Comparison of ENCODE assay signal across 8 mouse cellular contexts in the genomic region with DNA sequence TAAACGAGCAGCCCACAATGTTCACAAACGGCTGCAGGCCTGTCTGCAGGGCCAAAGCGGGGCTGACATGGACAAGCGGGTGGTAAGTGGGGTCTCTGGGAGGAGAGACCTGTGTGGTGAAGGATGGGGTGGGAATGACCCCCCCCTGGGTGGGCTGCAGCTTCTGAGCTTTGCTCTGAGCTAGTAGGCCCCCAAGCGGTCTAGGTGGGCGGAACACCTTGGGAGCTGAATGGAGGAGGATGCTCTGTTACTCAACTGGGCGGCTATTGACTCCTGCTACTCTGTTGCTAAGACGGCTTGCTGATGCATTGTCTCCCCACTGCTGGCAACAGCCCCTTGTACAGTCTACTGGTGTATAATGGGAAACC. TPM values are rescaled to one million over a fixed set of nuclear protein-coding genes. Genes with fewer than 3 reads are reported as not detected.
DNase-seq lines count a peak whose midpoint lies in the region; ATAC-seq and TF ChIP-seq lines count a peak whose summit lies in the region.

No protein-coding gene starts in this region.

- H3K9ac ChIP-seq in heart, embryonic 15.5 days, result peak overlapping the region; percentile 71; the same call in 1 of the 2 replicates
- no peak overlapping the region for H3K9ac ChIP-seq in intestine, embryonic 14.5 days (ENCODE audit: low read length)

- H3K36me3 ChIP-seq in heart, embryonic 15.5 days, result peaks cover 36% of the 10 kb centered on the region
- H3K36me3 ChIP-seq in spleen, adult 2 months (ENCODE audit: control insufficient read depth, insufficient read depth, low read length), result peaks cover 19% of the 10 kb centered on the region
- H3K36me3 ChIP-seq in intestine, embryonic 14.5 days (ENCODE audit: control insufficient read depth, insufficient read depth, low read length), result peaks cover 37% of the 10 kb centered on the region
- H3K36me3 ChIP-seq in small intestine, adult 2 months (ENCODE audit: control insufficient read depth, insufficient read depth, low read length), result peaks cover 10% of the 10 kb centered on the region; the same call in 1 of the 2 replicates

- H3K9me3 ChIP-seq in heart, embryonic 15.5 days (replicated peaks), result no peaks in the 10 kb centered on the region
- H3K9me3 ChIP-seq in intestine, embryonic 14.5 days (ENCODE audit: control insufficient read depth, low read length), result no peaks in the 10 kb centered on the region

- no peak for ATAC-seq in heart, embryonic 15.5 days (replicated peaks; ENCODE audit: insufficient number of reproducible peaks, insufficient read depth, low FRiP score, low read depth)
- no peak for ATAC-seq in intestine, embryonic 14.5 days (replicated peaks; ENCODE audit: low FRiP score, low TSS enrichment, low read depth)

- H3K27ac ChIP-seq in heart, embryonic 15.5 days, result peak overlapping the region; percentile 64; the same call in 1 of the 2 replicates
- H3K27ac ChIP-seq in spleen, adult 2 months (ENCODE audit: insufficient read depth, low read length), result 0 out of 2 replicates have a peak overlapping the region, but pooled peaks have one; percentile 85
- H3K27ac ChIP-seq in intestine, embryonic 14.5 days (ENCODE audit: low read depth), result peak overlapping the region; percentile 48; the same call in 1 of the 2 replicates
- no peak overlapping the region for H3K27ac ChIP-seq in small intestine, adult 2 months (ENCODE audit: insufficient read depth, low read depth, low read length)

- DNase-seq in heart, postnatal 10 days, result no peak
- DNase-seq in spleen, adult 2 months (ENCODE audit: low read depth in 1 of 2, low spot score in 2 of 2), result no peak
- DNase-seq in spleen, postnatal 4 days (ENCODE audit: low spot score in 2 of 2), result no peak
- peak; percentile 61 for DNase-seq in intestine, embryonic 14.5 days (ENCODE audit: low spot score)
- DNase-seq in adrenal gland, postnatal 25 days, result no peak
- DNase-seq in layer of hippocampus, adult 9-10 months (ENCODE audit: low spot score), result no peak

- peak overlapping the region; percentile 75 for H3K4me2 ChIP-seq in heart, embryonic 15.5 days
- peak overlapping the region; percentile 71 for H3K4me2 ChIP-seq in intestine, embryonic 14.5 days (ENCODE audit: low read length)

- 59% methylated on average over 8 of the region's 8 CpGs for WGBS in heart, embryonic 15.5 days
- WGBS in spleen, adult 2 months, result 75% methylated on average over 8 of the region's 8 CpGs
- 46% methylated on average over 8 of the region's 8 CpGs for WGBS in intestine, embryonic 14.5 days
- WGBS in small intestine, adult 2 months, result 74% methylated on average over 8 of the region's 8 CpGs

- H3K4me1 ChIP-seq in heart, embryonic 15.5 days (replicated peaks), result peaks cover 57% of the 10 kb centered on the region
- H3K4me1 ChIP-seq in spleen, adult 2 months (ENCODE audit: control insufficient read depth, insufficient read depth, insufficient read length), result peaks cover 18% of the 10 kb centered on the region; the same call in 1 of the 2 replicates
- peaks cover 29% of the 10 kb centered on the region for H3K4me1 ChIP-seq in intestine, embryonic 14.5 days (replicated peaks; ENCODE audit: control insufficient read depth, insufficient read depth, low read length)
- H3K4me1 ChIP-seq in small intestine, adult 2 months (ENCODE audit: control insufficient read depth, insufficient read depth, insufficient read length, low read length), result peaks cover 29% of the 10 kb centered on the region

- H3K4me3 ChIP-seq in heart, embryonic 15.5 days, result peak overlapping the region; percentile 67
- peak overlapping the region; percentile 89; the same call in 1 of the 2 replicates for H3K4me3 ChIP-seq in spleen, adult 2 months (ENCODE audit: extremely low read depth, insufficient read depth, insufficient read length)
- H3K4me3 ChIP-seq in intestine, embryonic 14.5 days (ENCODE audit: low read depth, low read length), result peak overlapping the region; percentile 78
- peak overlapping the region; percentile 79 for H3K4me3 ChIP-seq in small intestine, adult 2 months (ENCODE audit: low read depth, low read length)

- no peaks in the 10 kb centered on the region for H3K27me3 ChIP-seq in heart, embryonic 15.5 days
- H3K27me3 ChIP-seq in spleen, adult 2 months (ENCODE audit: control insufficient read depth, insufficient read depth, low read length), result no peaks in the 10 kb centered on the region
- no peaks in the 10 kb centered on the region for H3K27me3 ChIP-seq in intestine, embryonic 14.5 days (replicated peaks; ENCODE audit: control insufficient read depth, insufficient read depth, low read length)
- no peaks in the 10 kb centered on the region for H3K27me3 ChIP-seq in small intestine, adult 2 months (ENCODE audit: control insufficient read depth, insufficient read depth, low read length)

- no peak for TF ChIP-seq POLR2A in spleen, adult 2 months (IDR thresholded peaks at IDR 0.05; ENCODE audit: low read depth, low read length)
- no peak for TF ChIP-seq POLR2A in small intestine, adult 2 months (IDR thresholded peaks at IDR 0.05; ENCODE audit: low read depth, low read length)

- no peak for TF ChIP-seq CTCF in spleen, adult 2 months (IDR thresholded peaks at IDR 0.05; ENCODE audit: extremely low read depth, insufficient read depth, insufficient read length, insufficient replicate concordance)
- TF ChIP-seq CTCF in small intestine, adult 2 months (IDR thresholded peaks at IDR 0.05; ENCODE audit: extremely low read depth, insufficient read length, insufficient replicate concordance, low read depth, low read length), result no peak

- intact Hi-C loops in heart, postnatal 10 days (cut with DNase I), result loop anchor here (5.0 kb wide), 1 partner anchor 116 kb away; no protein-coding TSS in a partner anchor

RNA-seq across cellular contexts. Expression of a gene that starts 1.8 kb away (rescaled TPM):
- 15.1 and 24.5 TPM in 2 replicates for polyA plus RNA-seq in heart, embryonic 15.5 days (2015; fragmentation: Nextera tagmentation; extraction: Ambion mirVana)
- total RNA-seq in heart, postnatal 10 days (2021), result 1 to 10 TPM; 6.3 to 8.2 TPM
- polyA plus RNA-seq in spleen, adult 2 months (2012; rRNA removed), result 182 and 272 TPM in 2 replicates
- polyA plus RNA-seq in intestine, embryonic 14.5 days (2014; fragmentation: Nextera tagmentation; extraction: Ambion mirVana), result 30.2 and 35.5 TPM in 2 replicates
- polyA plus RNA-seq in small intestine, adult 2 months (2012; rRNA removed), result 41.3 and 48.8 TPM in 2 replicates
- 6.1 and 8.8 TPM in 2 replicates for total RNA-seq in adrenal gland, postnatal 25 days (2021)

RNA-seq across cellular contexts. Expression of a gene that starts 1.9 kb away (rescaled TPM):
- polyA plus RNA-seq in heart, embryonic 15.5 days (2015; fragmentation: Nextera tagmentation; extraction: Ambion mirVana), result 0.53 TPM in 1 of 2 replicates, not detected in the other
- total RNA-seq in heart, postnatal 10 days (2021), result not detected
- polyA plus RNA-seq in spleen, adult 2 months (2012; rRNA removed), result 0.12 and 0.13 TPM in 2 replicates
- polyA plus RNA-seq in intestine, embryonic 14.5 days (2014; fragmentation: Nextera tagmentation; extraction: Ambion mirVana), result 0.62 and 0.86 TPM in 2 replicates
- 0.13 TPM in 1 of 2 replicates, not detected in the other for polyA plus RNA-seq in small intestine, adult 2 months (2012; rRNA removed)
- total RNA-seq in adrenal gland, postnatal 25 days (2021), result not detected in 2 replicates

RNA-seq across cellular contexts. Expression of a gene that starts 12.3 kb away (rescaled TPM):
- polyA plus RNA-seq in heart, embryonic 15.5 days (2015; fragmentation: Nextera tagmentation; extraction: Ambion mirVana), result 16.2 and 20.4 TPM in 2 replicates
- 1 to 10 TPM; 2.8 to 3.2 TPM for total RNA-seq in heart, postnatal 10 days (2021)
- 13.1 and 23.5 TPM in 2 replicates for polyA plus RNA-seq in spleen, adult 2 months (2012; rRNA removed)
- 16.3 and 17.5 TPM in 2 replicates for polyA plus RNA-seq in intestine, embryonic 14.5 days (2014; fragmentation: Nextera tagmentation; extraction: Ambion mirVana)
- polyA plus RNA-seq in small intestine, adult 2 months (2012; rRNA removed), result 3.9 and 4.2 TPM in 2 replicates
- total RNA-seq in adrenal gland, postnatal 25 days (2021), result 5.0 and 6.0 TPM in 2 replicates

RNA-seq across cellular contexts. Expression of a gene that starts 24.4 kb away (rescaled TPM):
- polyA plus RNA-seq in heart, embryonic 15.5 days (2015; fragmentation: Nextera tagmentation; extraction: Ambion mirVana), result 39.7 and 48.4 TPM in 2 replicates
- 10 to 100 TPM; 40.4 to 45.2 TPM for total RNA-seq in heart, postnatal 10 days (2021)
- 70.2 and 89.3 TPM in 2 replicates for polyA plus RNA-seq in spleen, adult 2 months (2012; rRNA removed)
- polyA plus RNA-seq in intestine, embryonic 14.5 days (2014; fragmentation: Nextera tagmentation; extraction: Ambion mirVana), result 38.1 and 44.4 TPM in 2 replicates
- polyA plus RNA-seq in small intestine, adult 2 months (2012; rRNA removed), result 62.5 and 105 TPM in 2 replicates
- 58.1 and 61.5 TPM in 2 replicates for total RNA-seq in adrenal gland, postnatal 25 days (2021)

RNA-seq across cellular contexts. Expression of a gene that starts 25.1 kb away (rescaled TPM):
- polyA plus RNA-seq in heart, embryonic 15.5 days (2015; fragmentation: Nextera tagmentation; extraction: Ambion mirVana), result 806 and 862 TPM in 2 replicates
- total RNA-seq in heart, postnatal 10 days (2021), result 100 to 1,000 TPM; 372 to 385 TPM
- 75.4 and 93.0 TPM in 2 replicates for polyA plus RNA-seq in spleen, adult 2 months (2012; rRNA removed)
- polyA plus RNA-seq in intestine, embryonic 14.5 days (2014; fragmentation: Nextera tagmentation; extraction: Ambion mirVana), result 1,194 and 1,197 TPM in 2 replicates
- polyA plus RNA-seq in small intestine, adult 2 months (2012; rRNA removed), result 51.7 and 77.0 TPM in 2 replicates
- total RNA-seq in adrenal gland, postnatal 25 days (2021), result 273 and 304 TPM in 2 replicates
